Mouse (Mus musculus) Muller cell, postnatal 12 days (primary cell): ENCODE results near the gene Rhbdd1.

Source experiments
- DNase-seq: peaks from one replicate; pipeline ENCODE4 v3.0.0-alpha.2; 2015; ENCODE audit errors: inconsistent ontology term

The Rhbdd1 gene

DNA sequence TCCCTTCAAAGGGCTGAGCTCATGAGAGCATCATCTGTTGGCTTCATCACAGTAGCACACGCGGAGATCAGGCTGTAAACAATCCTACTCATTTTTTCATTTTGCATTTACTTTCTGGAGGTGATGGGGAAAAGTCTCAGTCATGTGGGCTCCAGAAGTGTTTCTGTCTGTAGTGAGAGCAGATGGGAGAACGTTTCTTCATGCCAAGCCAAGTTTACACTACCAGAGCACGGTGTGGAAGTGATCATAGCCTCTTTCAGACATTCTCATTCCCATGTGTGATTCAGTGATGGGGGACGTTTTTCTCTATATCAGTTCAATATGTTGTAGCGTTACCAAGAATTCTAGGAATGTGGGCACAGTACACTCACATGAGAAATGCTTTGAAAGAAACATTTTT is 45.9 kb downstream of the Rhbdd1 start:
- DNase-seq = no peak

GRCm38 (mm10) chr1:82364047-82364446 is 47.8 kb downstream of the Rhbdd1 start:
- DNase-seq = no peak

DNA sequence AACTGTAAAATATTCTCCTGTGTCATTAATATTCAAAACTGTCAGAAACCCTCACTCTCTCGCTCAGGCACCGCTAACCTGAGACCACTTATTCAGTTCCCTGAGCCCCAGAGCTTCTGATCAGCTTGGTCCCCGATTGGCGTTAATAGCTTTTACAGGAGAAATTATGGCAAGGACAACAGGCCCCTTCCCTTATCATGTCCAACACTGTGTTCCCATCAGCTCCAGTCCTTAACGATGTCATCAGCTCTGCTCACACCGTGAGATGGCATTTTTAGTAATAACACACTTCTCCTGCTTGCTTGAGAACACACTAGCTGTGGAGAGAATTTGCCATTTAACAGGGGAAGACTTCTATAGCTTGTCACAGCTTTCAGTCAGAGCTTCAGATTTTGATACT is 48.2 kb downstream of the Rhbdd1 start:
- DNase-seq = no peak

DNA sequence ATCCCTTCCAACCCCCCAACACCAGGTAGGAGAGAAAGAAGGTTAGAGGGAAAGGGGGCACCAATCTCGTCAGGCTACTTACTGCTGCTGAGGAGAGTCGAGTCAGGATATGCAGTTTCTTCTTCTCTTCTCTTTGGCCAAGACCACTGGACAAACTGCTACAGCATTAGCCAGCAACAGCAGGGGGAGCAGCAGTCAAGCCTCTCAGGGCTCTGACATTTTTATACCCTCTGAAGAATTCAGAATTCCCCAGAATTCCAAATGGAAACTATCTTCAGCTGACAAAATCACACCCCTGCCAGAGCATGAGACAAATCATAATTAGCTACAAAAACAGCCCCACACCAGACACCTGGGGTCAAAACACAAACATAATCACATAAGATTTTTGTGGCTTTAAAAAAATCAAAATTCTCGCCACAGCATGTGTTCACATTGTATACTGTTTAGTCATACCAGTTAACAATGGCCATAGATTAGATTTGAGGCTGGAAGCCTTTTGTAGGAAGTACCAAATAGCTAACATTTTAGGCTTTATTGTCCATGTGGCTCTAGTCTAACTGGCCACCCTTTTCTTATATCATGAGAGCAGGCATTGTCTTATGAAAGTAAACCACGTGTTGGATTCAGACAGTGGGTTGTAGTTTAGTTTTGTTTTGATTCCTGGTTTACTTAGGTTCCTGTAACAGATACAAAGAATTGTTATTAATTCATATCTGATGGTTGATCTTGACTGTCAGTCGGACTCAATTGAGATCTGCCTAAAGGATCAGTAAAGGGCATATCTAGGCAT is 55.6 kb downstream of the Rhbdd1 start:
- DNase-seq = peak; percentile 93

DNA sequence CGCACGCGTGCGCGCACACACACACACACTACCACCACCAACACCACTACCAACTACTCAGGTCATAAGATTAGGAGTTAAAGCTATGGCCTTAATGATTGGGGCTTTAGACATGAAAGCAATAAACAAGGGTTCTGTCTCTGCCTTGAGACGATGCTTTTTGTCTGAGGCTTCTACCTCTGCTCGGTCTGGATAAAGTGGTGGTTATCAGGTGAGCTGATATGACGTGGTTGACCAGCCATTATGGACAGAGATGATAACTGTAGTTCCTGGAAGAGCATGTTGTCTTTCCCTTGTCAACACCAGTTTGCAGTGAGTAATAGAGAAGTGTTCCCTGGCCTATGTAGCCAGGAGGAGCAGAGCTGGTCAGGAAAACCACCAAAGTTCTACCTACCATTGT is 57.7 kb downstream of the Rhbdd1 start:
- DNase-seq = no peak

GRCm38 (mm10) chr1:82374831-82375358 is 58.6 kb downstream of the Rhbdd1 start:
- DNase-seq = no peak

GRCm38 (mm10) chr1:82375452-82375851 is 59.2 kb downstream of the Rhbdd1 start:
- DNase-seq = no peak

- no peak for DNase-seq
Measured at GRCm38 (mm10) chr1:82381946-82382345, 65.7 kb downstream of the Rhbdd1 start.

GRCm38 (mm10) chr1:82384106-82384505 is 67.9 kb downstream of the Rhbdd1 start:
- DNase-seq = no peak

DNA sequence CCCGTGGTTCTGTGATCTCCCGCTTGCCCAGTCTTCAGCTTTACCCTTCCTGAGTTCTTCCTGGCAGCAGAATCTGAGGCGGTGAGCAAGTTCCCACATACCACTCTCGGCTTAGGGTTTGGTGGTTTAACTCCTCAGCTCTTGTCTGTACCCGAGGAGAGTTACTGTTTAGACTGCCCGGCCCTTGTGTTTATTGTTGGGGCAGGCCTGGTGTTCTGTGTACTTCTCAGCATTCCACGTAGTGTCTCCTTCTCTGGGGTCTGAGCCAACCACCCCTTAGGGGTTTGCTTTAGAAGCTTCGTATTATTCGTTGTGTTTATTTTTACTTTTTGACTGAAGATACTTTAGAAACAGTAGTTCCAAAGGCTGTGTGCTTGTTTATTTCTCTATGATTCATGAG is 68.8 kb downstream of the Rhbdd1 start:
- no peak for DNase-seq

- peak; percentile 62 for DNase-seq
Measured at GRCm38 (mm10) chr1:82385827-82386230, 69.6 kb downstream of the Rhbdd1 start.

- DNase-seq = no peak
Measured at GRCm38 (mm10) chr1:82386814-82387771, 70.8 kb downstream of the Rhbdd1 start.

DNA sequence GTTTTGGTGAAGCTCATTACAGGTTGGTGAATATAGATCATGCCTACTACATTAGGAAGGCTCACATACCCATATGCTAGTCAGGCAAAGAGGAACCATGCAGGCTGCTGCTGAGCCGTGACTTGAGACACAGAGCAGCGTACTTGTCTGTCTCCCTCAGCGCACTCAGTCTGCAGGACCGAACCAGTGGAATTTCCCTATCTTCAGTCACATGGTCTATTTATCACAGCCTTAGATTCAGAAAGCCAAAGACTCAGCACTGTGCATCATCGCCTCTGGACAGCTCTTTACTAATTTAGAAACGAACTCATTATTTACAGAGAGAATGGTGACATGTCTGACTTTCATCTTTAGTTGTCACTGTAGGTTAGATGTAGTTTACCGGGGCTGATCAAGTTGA is 73.1 kb downstream of the Rhbdd1 start:
- DNase-seq = no peak

- DNase-seq = no peak
Measured at GRCm38 (mm10) chr1:82395371-82395770, 79.1 kb downstream of the Rhbdd1 start.

DNA sequence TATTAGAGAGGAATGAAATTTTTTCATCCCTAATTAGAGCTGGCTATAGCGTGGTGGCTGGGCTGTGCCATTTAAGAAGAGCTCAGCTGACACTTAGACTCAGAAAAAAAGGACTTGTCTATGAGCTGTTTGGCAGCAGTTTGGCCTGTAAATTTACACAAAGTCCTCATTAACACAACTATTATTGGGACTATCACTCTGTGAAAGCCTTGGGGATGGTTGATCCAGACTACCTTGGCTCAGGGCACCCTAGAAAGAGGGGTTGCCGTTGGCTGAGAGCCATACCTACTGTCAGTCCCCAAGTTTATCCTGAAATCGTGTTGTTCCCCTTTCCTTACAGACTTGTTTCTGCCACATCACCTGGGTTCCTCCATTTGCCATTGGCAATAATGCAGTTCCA is 91.5 kb downstream of the Rhbdd1 start:
- no peak for DNase-seq

DNA sequence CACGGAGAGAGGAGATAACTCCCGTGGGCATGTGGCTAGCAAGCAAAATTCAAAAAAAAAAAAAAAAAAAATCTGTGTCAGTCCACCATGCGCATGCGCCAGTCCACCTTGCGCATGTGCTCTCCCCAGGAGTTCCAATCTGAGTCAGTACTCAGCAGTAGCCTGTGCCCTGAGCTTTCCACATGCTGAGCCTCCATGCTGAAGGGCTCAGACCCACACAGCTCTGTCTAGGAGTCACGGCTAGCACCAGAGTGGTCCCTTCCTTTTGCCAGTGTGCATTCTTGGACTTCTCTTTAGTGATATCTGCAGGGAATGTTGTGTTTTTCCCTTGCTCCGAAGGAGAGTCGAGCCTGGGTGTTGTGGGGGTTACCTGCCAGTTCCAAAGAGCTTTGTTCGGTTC is 93.0 kb downstream of the Rhbdd1 start:
- no peak for DNase-seq

DNA sequence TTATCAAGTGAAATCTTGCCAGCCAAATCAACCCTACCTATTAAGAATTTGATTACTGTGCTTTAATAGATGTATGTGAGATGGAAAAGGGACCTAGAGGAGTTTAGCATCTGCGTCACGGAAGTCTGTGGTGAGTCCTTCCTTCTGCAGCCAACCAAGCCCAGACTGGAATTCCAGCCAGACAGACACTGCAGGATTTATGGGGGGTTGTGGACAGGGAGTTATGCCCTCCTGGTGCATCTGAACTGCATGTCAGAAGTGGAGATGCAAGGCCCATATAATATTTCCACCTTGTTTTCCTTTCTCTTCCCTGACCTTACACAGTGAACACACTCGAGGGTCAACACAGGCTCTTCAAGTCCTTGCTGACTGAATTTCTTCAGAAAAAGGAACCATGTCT is 94.3 kb downstream of the Rhbdd1 start:
- DNase-seq = no peak

DNA sequence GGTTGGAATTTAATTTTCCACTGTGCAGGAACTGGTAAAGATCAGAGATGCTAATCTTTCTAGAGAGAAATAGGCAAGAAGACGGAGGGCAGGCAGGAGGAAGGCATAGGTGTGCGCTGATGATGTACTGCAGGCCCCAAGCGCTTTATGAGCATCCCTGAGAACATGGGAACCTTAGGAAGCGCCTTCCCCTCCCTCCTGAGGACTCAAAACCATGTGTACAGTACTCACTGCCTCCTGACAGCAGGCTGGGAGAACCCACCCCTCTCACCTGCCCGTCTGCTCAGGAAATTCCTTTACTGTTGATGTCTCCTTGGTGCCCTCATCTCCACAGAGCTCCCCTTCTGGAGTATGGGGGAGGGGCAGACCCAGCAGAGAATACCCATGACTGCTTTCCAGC is 95.3 kb downstream of the Rhbdd1 start:
- no peak for DNase-seq

GRCm38 (mm10) chr1:82412085-82412484 is 95.8 kb downstream of the Rhbdd1 start:
- DNase-seq = no peak

DNA sequence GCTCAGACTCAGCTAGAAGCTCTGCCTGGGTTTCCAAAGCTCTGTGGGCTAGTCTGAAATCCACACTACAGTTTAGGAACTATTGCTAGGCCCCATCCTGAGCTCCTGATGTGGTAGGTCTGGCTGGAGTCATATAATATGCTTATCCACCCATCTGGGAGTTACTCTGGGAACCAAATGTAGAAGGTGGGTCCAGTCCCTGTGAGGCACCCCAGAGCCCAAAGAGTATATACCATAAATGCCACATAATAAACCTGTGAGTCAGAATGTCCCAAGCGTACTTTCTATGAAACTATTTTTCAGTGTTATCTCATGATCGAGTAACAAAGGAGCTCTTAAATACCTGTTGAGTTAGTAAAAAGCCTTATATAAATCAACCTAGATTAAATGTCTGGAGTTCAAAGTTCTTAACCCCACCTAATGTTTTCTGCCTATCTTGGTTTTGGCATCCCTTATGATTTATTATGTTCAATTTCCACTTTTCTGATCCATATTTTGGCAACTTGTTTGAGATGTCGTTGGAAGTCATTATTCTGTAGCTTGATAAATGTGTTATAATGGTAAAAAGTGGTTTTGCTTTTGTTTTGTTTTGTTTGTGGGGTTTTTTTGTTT is 98.3 kb downstream of the Rhbdd1 start:
- DNase-seq = no peak

DNA sequence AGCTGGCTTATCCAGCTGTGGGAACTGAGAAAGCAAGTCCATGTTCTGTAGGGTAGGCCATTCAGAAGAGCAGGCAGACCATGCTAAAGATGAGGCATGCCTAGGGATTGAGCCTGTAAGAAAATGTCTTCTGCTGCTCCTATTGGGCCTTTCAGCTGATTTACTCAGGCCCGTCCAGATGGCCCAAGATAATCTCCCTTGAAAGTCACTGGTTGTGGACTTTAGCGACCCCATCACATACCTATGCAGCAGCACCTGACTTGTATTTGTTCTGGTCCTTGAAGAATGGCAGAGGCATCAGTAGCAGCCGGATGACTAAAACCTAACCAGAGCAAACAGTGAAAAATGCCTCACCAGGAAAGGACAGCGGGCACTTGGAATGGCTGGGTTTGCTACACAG is 99.4 kb downstream of the Rhbdd1 start:
- no peak for DNase-seq

GRCm38 (mm10) chr1:82427729-82428128 is 111.5 kb downstream of the Rhbdd1 start:
- DNase-seq = no peak
